Mouse (Mus musculus) E14TG2a.4 (cell line): ENCODE data around the gene Akap13.
A peak's percentile ranks its signal among the peaks of the same experiment; 100 is the strongest.

Experiments
- H3K27me3 ChIP-seq: 2 replicates; pipeline ENCODE4 v1.6.1; 2014; ENCODE audit warnings: low read length, control low read depth; ENCODE audit not compliant: insufficient read depth
- H3K36me3 ChIP-seq: 2 replicates; pipeline ENCODE4 v1.6.1; 2014; ENCODE audit warnings: low read length, control low read depth; ENCODE audit not compliant: insufficient read depth
- H3K4me1 ChIP-seq: replicated peaks from 2 replicates; pipeline ENCODE4 v1.6.1; 2014; ENCODE audit warnings: low read depth, low read length, control low read depth
- H3K4me3 ChIP-seq: replicated peaks from 2 replicates; pipeline ENCODE4 v1.5.1; 2014; ENCODE audit warnings: mild to moderate bottlenecking, low read length
- H3K9me3 ChIP-seq: 2 replicates; pipeline ENCODE4 v1.6.1; 2014; ENCODE audit warnings: low read length, control low read depth
- CTCF ChIP-seq: conservative IDR thresholded peaks from 2 replicates; pipeline ENCODE4 v1.5.1; 2014; ENCODE audit warnings: low read length
- NANOG ChIP-seq: IDR thresholded peaks from 2 replicates; pipeline ENCODE4 v1.6.1; 2014; ENCODE audit warnings: borderline replicate concordance, low read length, mixed read lengths
- POU5F1 ChIP-seq: IDR thresholded peaks from 2 replicates; pipeline ENCODE4 v1.6.1; 2014; ENCODE audit warnings: low read length, borderline replicate concordance

The Akap13 gene

GRCm38 (mm10) chr7:75793654-75794335, 338.5 kb downstream of the Akap13 start:
- Histone ChIP-seq H3K4me3 (no peak overlapping the region), H3K27me3 (no peaks in the 10 kb centered on the region), H3K36me3 (no peaks in the 10 kb centered on the region), H3K9me3 (peaks cover 30% of the 10 kb centered on the region), H3K4me1 (peaks cover 6% of the 10 kb centered on the region)
- TF ChIP-seq CTCF (no peak), NANOG (no peak), POU5F1 (no peak)

GRCm38 (mm10) chr7:75795106-75795505, 339.8 kb downstream of the Akap13 start:
- Histone ChIP-seq H3K4me1 (peaks cover 3% of the 10 kb centered on the region; the same call in 1 of the 2 replicates), H3K4me3 (no peak overlapping the region), H3K9me3 (peaks cover 42% of the 10 kb centered on the region), H3K36me3 (no peaks in the 10 kb centered on the region), H3K27me3 (no peaks in the 10 kb centered on the region)
- no peak for TF ChIP-seq NANOG
- TF ChIP-seq POU5F1 = no peak
- no peak for TF ChIP-seq CTCF

GRCm38 (mm10) chr7:75796474-75796873, 341.1 kb downstream of the Akap13 start:
- H3K4me1 ChIP-seq = peaks cover 9% of the 10 kb centered on the region
- TF ChIP-seq CTCF (no peak), NANOG (no peak), POU5F1 (no peak)
- H3K27me3 ChIP-seq = no peaks in the 10 kb centered on the region
- no peak overlapping the region for H3K4me3 ChIP-seq
- H3K36me3 ChIP-seq = no peaks in the 10 kb centered on the region
- peaks cover 55% of the 10 kb centered on the region for H3K9me3 ChIP-seq

GRCm38 (mm10) chr7:75800530-75800929, 345.2 kb downstream of the Akap13 start:
- Histone ChIP-seq H3K36me3 (no peaks in the 10 kb centered on the region), H3K9me3 (peaks cover 75% of the 10 kb centered on the region), H3K4me1 (peaks cover 26% of the 10 kb centered on the region), H3K4me3 (no peak overlapping the region), H3K27me3 (no peaks in the 10 kb centered on the region)
- TF ChIP-seq CTCF (no peak), NANOG (no peak)

GRCm38 (mm10) chr7:75801022-75801421, 345.7 kb downstream of the Akap13 start:
- H3K36me3 ChIP-seq = no peaks in the 10 kb centered on the region
- TF ChIP-seq CTCF = no peak
- TF ChIP-seq POU5F1 = no peak
- TF ChIP-seq NANOG = no peak
- H3K9me3 ChIP-seq = peaks cover 77% of the 10 kb centered on the region
- H3K27me3 ChIP-seq = no peaks in the 10 kb centered on the region
- no peak overlapping the region for H3K4me3 ChIP-seq
- H3K4me1 ChIP-seq = peaks cover 28% of the 10 kb centered on the region

GRCm38 (mm10) chr7:75801621-75802358, 346.5 kb downstream of the Akap13 start:
- TF ChIP-seq NANOG (no peak), POU5F1 (no peak), CTCF (no peak)
- Histone ChIP-seq H3K4me3 (no peak overlapping the region), H3K36me3 (no peaks in the 10 kb centered on the region), H3K4me1 (peaks cover 30% of the 10 kb centered on the region), H3K27me3 (no peaks in the 10 kb centered on the region), H3K9me3 (peaks cover 77% of the 10 kb centered on the region)

- peaks cover 76% of the 10 kb centered on the region for H3K9me3 ChIP-seq
- no peak overlapping the region for H3K4me3 ChIP-seq
- no peaks in the 10 kb centered on the region for H3K27me3 ChIP-seq
- TF ChIP-seq NANOG (peak; percentile 54; the same call in 1 of the 2 replicates), POU5F1 (no peak)
- peaks cover 30% of the 10 kb centered on the region for H3K4me1 ChIP-seq
- H3K36me3 ChIP-seq = no peaks in the 10 kb centered on the region
These were observed 347.6 kb downstream of the Akap13 start for GRCm38 (mm10) chr7:75802887-75803286.
